Mouse (Mus musculus): Measurements from ENCODE around the gene Fam129a. TPM values are rescaled to one million over a fixed set of nuclear protein-coding genes. Genes with fewer than 3 reads are reported as not detected.
A peak's percentile ranks its signal among the peaks of the same experiment; 100 is the strongest.

The Fam129a gene
- polyA plus RNA-seq, 1 experiment from 2014 or later: 2.2 TPM

GRCm38 (mm10) chr1:151631703-151632294, 60.8 kb downstream of the Fam129a start:
- Histone ChIP-seq H3K36me3 (no peaks in the 10 kb centered on the region), H3K4me2 (replicated peaks) (no peak overlapping the region), H3K27me3 (no peaks in the 10 kb centered on the region), H3K9ac (replicated peaks) (no peak overlapping the region), H3K27ac (replicated peaks) (no peak overlapping the region), H3K4me3 (no peak overlapping the region), H3K4me1 (peaks cover 17% of the 10 kb centered on the region), H3K9me3 (no peaks in the 10 kb centered on the region)
- ATAC-seq (replicated peaks): peak; percentile 72
- 58% methylated on average over 11 of the region's 11 CpGs for WGBS

DNA sequence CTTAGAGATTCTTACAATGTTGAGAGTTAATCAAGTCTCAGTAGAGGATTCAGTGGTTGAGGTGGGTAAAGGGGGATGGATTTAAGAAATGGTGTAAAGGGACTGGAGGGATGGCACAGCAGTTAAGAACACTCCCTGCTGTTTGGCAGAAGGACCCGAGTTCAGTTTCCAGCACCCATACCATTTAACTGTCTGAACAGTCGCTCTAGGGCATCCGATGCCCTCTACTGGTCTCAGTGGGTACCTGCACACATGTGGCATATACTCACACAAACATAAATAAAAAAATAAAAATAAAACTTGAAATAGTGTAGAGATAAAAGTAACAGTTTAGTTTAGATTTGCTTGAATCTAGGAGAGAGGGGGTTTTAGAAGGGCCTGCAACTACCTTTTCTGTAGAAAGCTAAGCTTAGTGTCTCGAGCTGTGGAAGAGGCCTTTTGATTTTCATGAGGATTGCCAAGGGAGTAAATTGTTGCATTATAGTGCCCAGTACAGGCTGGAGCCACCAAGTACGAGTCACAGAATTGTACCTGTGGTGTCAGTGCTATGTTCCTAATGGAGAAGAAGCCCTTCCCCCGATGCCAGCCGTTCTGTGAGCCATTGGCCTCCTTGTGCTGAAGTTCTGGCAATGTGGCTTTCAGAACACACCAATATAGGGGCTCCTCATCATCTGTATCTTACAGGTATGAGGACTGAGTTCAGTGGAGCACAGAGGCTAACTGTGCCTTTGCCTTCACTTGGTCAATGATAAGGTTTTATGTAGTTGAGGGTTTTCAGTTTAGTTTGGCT, 61.8 kb downstream of the Fam129a start:
- Histone ChIP-seq H3K4me2 (replicated peaks) (no peak overlapping the region), H3K9ac (replicated peaks) (no peak overlapping the region), H3K36me3 (no peaks in the 10 kb centered on the region), H3K9me3 (no peaks in the 10 kb centered on the region), H3K4me1 (peaks cover 10% of the 10 kb centered on the region), H3K27me3 (no peaks in the 10 kb centered on the region), H3K27ac (replicated peaks) (no peak overlapping the region), H3K4me3 (no peak overlapping the region)
- ATAC-seq (replicated peaks): no peak
- WGBS: 96% methylated on average over 7 of the region's 7 CpGs

DNA sequence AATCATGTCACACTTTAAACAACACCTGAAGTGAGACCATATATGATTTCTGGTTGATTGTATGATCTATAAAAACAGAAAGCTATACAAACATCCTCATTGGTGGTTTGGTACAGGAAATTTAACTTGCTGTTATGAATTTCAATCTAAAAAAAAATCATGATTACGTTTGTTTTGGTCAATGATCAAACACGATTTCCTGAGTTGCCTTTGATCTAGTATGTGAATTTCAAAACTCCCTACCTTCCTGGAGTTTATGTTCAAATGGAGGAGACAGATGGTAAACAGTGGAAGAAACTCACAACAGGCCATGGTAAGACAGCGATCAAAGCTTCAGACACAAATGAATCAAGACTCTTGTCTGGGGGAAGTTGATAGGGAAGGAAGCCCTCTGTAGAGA, 65.7 kb downstream of the Fam129a start:
- Histone ChIP-seq H3K4me3 (no peak overlapping the region), H3K9ac (replicated peaks) (no peak overlapping the region), H3K4me2 (replicated peaks) (no peak overlapping the region), H3K4me1 (peaks cover 4% of the 10 kb centered on the region; the same call in 1 of the 2 replicates), H3K27me3 (no peaks in the 10 kb centered on the region), H3K9me3 (no peaks in the 10 kb centered on the region), H3K27ac (replicated peaks) (no peak overlapping the region), H3K36me3 (no peaks in the 10 kb centered on the region)
- no peak for ATAC-seq (replicated peaks)
- WGBS: 91% methylated on average over 3 of the region's 3 CpGs

GRCm38 (mm10) chr1:151637351-151637922, 66.5 kb downstream of the Fam129a start:
- no peak overlapping the region for H3K27ac ChIP-seq (replicated peaks)
- 86% methylated on average over 9 of the region's 9 CpGs for WGBS
- H3K9ac ChIP-seq (replicated peaks): no peak overlapping the region
- no peaks in the 10 kb centered on the region for H3K36me3 ChIP-seq
- no peaks in the 10 kb centered on the region for H3K9me3 ChIP-seq
- no peak overlapping the region for H3K4me2 ChIP-seq (replicated peaks)
- no peak overlapping the region for H3K4me3 ChIP-seq
- no peaks in the 10 kb centered on the region for H3K4me1 ChIP-seq
- H3K27me3 ChIP-seq: no peaks in the 10 kb centered on the region
- ATAC-seq (replicated peaks): no peak

DNA sequence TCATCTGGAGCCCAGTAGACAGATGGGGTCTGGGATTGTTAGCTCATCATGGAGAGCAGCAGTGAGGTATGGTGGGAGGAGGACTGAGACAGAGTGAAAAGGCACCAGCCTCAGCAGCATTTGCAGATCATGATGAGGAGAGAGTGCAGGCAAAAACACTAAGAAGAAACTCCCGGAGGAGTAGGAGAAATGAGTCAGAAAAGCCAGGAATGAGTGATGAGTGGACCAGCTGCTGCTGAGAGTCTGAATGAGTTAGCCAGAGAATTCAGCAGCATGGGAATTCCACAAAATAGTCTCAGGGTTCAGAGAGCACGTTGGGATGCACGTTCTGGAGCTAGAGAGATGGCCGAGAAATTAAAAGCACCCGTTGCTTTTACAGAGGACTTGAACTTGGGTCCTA, 67.4 kb downstream of the Fam129a start:
- 90% methylated on average over 5 of the region's 5 CpGs for whole genome bisulfite sequencing
- no peak overlapping the region for H3K27ac ChIP-seq (replicated peaks)
- no peak overlapping the region for H3K9ac ChIP-seq (replicated peaks)
- H3K4me2 ChIP-seq (replicated peaks): no peak overlapping the region
- no peaks in the 10 kb centered on the region for H3K27me3 ChIP-seq
- ATAC-seq (replicated peaks): no peak
- no peak overlapping the region for H3K4me3 ChIP-seq
- H3K36me3 ChIP-seq: no peaks in the 10 kb centered on the region
- no peaks in the 10 kb centered on the region for H3K9me3 ChIP-seq
- H3K4me1 ChIP-seq: no peaks in the 10 kb centered on the region

- H3K4me3 ChIP-seq: no peak overlapping the region
- no peaks in the 10 kb centered on the region for H3K36me3 ChIP-seq
- no peak for ATAC-seq (replicated peaks)
- H3K27ac ChIP-seq (replicated peaks): no peak overlapping the region
- H3K9me3 ChIP-seq: no peaks in the 10 kb centered on the region
- WGBS: 97% methylated on average over 2 of the region's 2 CpGs
- H3K27me3 ChIP-seq: no peaks in the 10 kb centered on the region
- H3K9ac ChIP-seq (replicated peaks): no peak overlapping the region
- no peaks in the 10 kb centered on the region for H3K4me1 ChIP-seq
- H3K4me2 ChIP-seq (replicated peaks): no peak overlapping the region
Observed at GRCm38 (mm10) chr1:151638770-151639169, 67.8 kb downstream of the Fam129a start.

DNA sequence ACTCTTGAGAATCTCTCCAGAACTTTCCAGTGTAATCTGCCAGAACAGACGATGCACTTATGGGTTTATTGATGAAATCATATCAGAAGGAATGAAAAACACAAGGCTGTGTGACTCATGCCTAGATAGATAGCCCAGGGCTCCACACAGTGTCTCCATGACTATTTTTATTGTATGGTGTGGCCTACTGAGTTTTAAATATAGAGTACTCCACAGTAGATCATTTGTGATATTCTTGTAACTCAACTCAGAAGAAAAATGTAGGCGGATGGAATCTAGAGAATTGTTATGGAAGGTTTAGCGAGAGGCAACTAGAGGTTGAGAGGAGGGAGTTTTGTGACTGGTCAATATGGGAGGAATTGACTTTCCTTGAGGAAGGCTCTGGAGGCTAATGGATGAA, 75.4 kb downstream of the Fam129a start:
- ATAC-seq (replicated peaks): no peak
- WGBS: 88% methylated on average over 3 of the region's 3 CpGs
- H3K27ac ChIP-seq (replicated peaks): no peak overlapping the region
- H3K4me3 ChIP-seq: no peak overlapping the region
- no peak overlapping the region for H3K4me2 ChIP-seq (replicated peaks)
- H3K9ac ChIP-seq (replicated peaks): no peak overlapping the region
- H3K27me3 ChIP-seq: no peaks in the 10 kb centered on the region
- H3K4me1 ChIP-seq: no peaks in the 10 kb centered on the region
- no peaks in the 10 kb centered on the region for H3K9me3 ChIP-seq
- H3K36me3 ChIP-seq: no peaks in the 10 kb centered on the region

DNA sequence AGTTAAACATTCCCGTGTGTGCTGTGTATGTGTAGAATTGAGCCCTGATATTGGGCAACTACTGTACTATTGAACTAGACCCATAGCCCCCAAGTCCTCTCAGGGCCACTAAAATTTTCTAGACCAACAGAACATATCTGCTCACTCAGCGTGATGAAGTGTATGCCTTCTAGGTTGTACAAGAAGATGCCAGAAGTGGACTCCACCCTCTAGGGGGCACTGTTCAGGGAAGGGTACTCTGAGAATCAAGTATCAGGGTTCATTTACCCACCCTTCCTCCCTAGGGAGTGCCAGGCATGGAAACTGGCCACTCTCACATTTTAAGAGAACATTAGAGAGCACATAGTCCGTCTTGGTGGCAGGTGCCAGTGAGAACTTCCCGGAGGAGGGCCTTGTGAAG, 77.1 kb downstream of the Fam129a start:
- Histone ChIP-seq H3K27me3 (no peaks in the 10 kb centered on the region), H3K27ac (replicated peaks) (no peak overlapping the region), H3K4me2 (replicated peaks) (no peak overlapping the region), H3K4me3 (no peak overlapping the region), H3K9ac (replicated peaks) (no peak overlapping the region), H3K36me3 (no peaks in the 10 kb centered on the region), H3K9me3 (no peaks in the 10 kb centered on the region), H3K4me1 (no peaks in the 10 kb centered on the region)
- ATAC-seq (replicated peaks): no peak
- 94% methylated on average over 4 of the region's 4 CpGs for WGBS

DNA sequence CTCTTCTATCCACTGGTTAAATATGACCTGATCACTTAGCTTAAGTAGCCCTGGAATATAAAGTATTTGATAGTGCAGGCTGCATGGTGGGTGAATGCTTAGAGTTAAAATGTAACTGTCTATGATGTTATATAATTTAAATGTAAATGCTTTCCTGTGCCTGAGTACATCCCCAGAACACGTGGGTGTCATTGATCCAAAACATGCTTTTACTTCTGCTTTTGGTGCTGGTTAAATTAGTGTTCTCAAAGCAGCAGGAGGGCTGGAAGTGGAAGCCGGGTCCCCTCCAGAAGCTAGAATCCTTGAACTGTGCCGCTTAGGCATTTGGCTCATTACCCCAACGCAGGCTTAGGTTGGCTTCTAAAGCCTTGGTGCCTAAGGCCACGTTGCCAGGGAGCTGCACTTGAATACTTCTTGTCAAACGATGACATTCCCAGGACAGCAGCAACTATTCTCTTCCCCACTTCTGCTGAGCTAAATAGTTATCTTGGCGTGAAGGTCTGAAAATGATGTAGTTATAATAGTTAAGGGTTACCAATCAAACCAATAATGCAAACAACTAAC, 86.1 kb downstream of the Fam129a start:
- H3K9ac ChIP-seq (replicated peaks): no peak overlapping the region
- no peak for ATAC-seq (replicated peaks)
- no peak overlapping the region for H3K27ac ChIP-seq (replicated peaks)
- WGBS: 24% methylated on average over 7 of the region's 7 CpGs
- no peaks in the 10 kb centered on the region for H3K9me3 ChIP-seq
- peaks cover 3% of the 10 kb centered on the region; the same call in 1 of the 2 replicates for H3K4me1 ChIP-seq
- no peak overlapping the region for H3K4me3 ChIP-seq
- no peak overlapping the region for H3K4me2 ChIP-seq (replicated peaks)
- no peaks in the 10 kb centered on the region for H3K36me3 ChIP-seq
- no peaks in the 10 kb centered on the region for H3K27me3 ChIP-seq

- no peak overlapping the region for H3K27ac ChIP-seq (replicated peaks)
- ATAC-seq (replicated peaks): no peak
- 79% methylated on average over 19 of the region's 19 CpGs for WGBS
Observed at GRCm38 (mm10) chr1:151658291-151658830, 87.4 kb downstream of the Fam129a start.

DNA sequence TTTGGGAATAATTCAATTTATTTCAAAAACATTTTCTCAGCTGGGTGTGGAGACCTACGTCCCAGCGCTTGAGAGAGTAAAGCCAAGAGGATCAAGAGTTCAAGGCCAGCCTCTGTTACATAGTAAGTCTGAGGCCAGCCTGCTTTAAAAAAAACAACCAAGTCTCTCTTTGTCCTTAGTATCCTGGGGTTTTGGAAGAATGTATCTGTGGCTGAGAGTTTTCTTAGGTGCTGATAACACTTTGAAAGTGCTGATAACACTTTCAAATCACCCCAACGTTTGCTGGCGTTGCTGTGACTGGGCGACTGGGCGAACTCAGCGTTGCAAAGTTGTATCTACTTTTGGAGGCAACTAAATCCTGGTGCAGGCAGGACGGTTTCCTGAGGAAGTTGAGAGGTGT, 88.7 kb downstream of the Fam129a start:
- no peak for ATAC-seq (replicated peaks)
- H3K36me3 ChIP-seq: no peaks in the 10 kb centered on the region
- no peaks in the 10 kb centered on the region for H3K27me3 ChIP-seq
- 89% methylated on average over 8 of the region's 8 CpGs for WGBS
- H3K4me2 ChIP-seq (replicated peaks): no peak overlapping the region
- H3K4me3 ChIP-seq: no peak overlapping the region
- no peak overlapping the region for H3K9ac ChIP-seq (replicated peaks)
- H3K9me3 ChIP-seq: no peaks in the 10 kb centered on the region
- no peak overlapping the region for H3K27ac ChIP-seq (replicated peaks)
- peaks cover 3% of the 10 kb centered on the region; the same call in 1 of the 2 replicates for H3K4me1 ChIP-seq

More at GRCm38 (mm10) chr1:151658291-151658830, 87.4 kb downstream of the Fam129a start:
- no peaks in the 10 kb centered on the region for H3K27me3 ChIP-seq
- H3K36me3 ChIP-seq: no peaks in the 10 kb centered on the region
- H3K9ac ChIP-seq (replicated peaks): no peak overlapping the region
- H3K4me1 ChIP-seq: peaks cover 3% of the 10 kb centered on the region; the same call in 1 of the 2 replicates
- H3K9me3 ChIP-seq: no peaks in the 10 kb centered on the region
- no peak overlapping the region for H3K4me3 ChIP-seq
- H3K4me2 ChIP-seq (replicated peaks): no peak overlapping the region

DNA sequence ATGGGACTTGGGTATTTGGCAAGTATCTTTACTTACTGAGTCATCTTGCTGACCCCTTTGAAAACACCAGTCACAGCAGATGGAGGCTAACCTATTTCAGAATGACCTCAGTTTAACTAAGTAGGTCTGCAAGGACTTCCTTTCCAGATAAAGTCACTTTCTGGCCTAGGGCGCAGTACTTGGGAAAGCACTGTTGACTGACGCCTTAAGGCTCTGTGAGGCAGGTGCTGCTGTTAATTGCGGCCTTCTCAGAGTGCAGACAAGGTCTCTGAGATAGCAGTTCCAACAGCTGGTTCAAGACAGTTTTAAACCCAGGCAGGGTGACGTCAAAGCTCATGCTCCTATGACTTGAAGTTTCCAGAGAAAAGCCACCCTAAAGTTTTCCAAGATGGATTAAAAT, 89.3 kb downstream of the Fam129a start:
- WGBS: 92% methylated on average over 4 of the region's 4 CpGs
- no peak overlapping the region for H3K4me3 ChIP-seq
- no peaks in the 10 kb centered on the region for H3K9me3 ChIP-seq
- H3K4me1 ChIP-seq: peaks cover 3% of the 10 kb centered on the region; the same call in 1 of the 2 replicates
- no peak overlapping the region for H3K4me2 ChIP-seq (replicated peaks)
- H3K36me3 ChIP-seq: no peaks in the 10 kb centered on the region
- H3K9ac ChIP-seq (replicated peaks): no peak overlapping the region
- H3K27me3 ChIP-seq: no peaks in the 10 kb centered on the region
- H3K27ac ChIP-seq (replicated peaks): no peak overlapping the region
- ATAC-seq (replicated peaks): no peak
